Mouse (Mus musculus) hindbrain, embryonic 14.5 days (tissue): ENCODE measurements at regions not wholly inside any gene's neighbourhood (a gene's known extent, or its start where the extent isn't known, plus 50 kb on each side); places are given as distances from the start of the nearest gene placed in this dataset.
A peak's percentile ranks its signal among the peaks of the same experiment; 100 is the strongest.

Source experiments
- ATAC-seq: fragments of 200-750 bp; cut with Nextera tagmentation; 2 replicates; pipeline ENCODE4 v1.8.0; 2017; ENCODE audit warnings: moderate number of reproducible peaks, mild to moderate bottlenecking, moderate TSS enrichment, moderate library complexity; ENCODE audit not compliant: low FRiP score
- DNase-seq: peaks from one replicate; pipeline ENCODE4 v3.0.0-alpha.2; 2015; ENCODE audit warnings: low spot score
- H3K27ac ChIP-seq: fragments of 300-500 bp; sonication (generic); 2 replicates; pipeline ENCODE4 v1.5.1; 2014; ENCODE audit warnings: mild to moderate bottlenecking, moderate library complexity
- H3K27me3 ChIP-seq: fragments of 300-500 bp; sonication (generic); 2 replicates; pipeline ENCODE4 v1.6.1; 2014; ENCODE audit warnings: mild to moderate bottlenecking, low read length, mixed read lengths; ENCODE audit not compliant: control insufficient read depth, insufficient read depth
- H3K36me3 ChIP-seq: fragments of 300-500 bp; sonication (generic); replicated peaks from 2 replicates; pipeline ENCODE4 v1.6.1; 2014; ENCODE audit not compliant: control insufficient read depth, insufficient read depth
- H3K4me1 ChIP-seq: fragments of 300-500 bp; sonication (generic); replicated peaks from 2 replicates; pipeline ENCODE4 v1.6.1; 2014; ENCODE audit warnings: antibody characterized with exemption, low read length, mixed read lengths; ENCODE audit not compliant: control insufficient read depth, insufficient read depth
- H3K4me2 ChIP-seq: fragments of 300-500 bp; sonication (generic); replicated peaks from 2 replicates; pipeline ENCODE4 v1.6.1; 2014; ENCODE audit warnings: mild to moderate bottlenecking, moderate library complexity
- H3K4me3 ChIP-seq: fragments of 300-500 bp; sonication (generic); replicated peaks from 2 replicates; pipeline ENCODE4 v1.5.1; 2014; ENCODE audit warnings: mild to moderate bottlenecking, low read length
- H3K9ac ChIP-seq: fragments of 300-500 bp; sonication (generic); 2 replicates; pipeline ENCODE4 v1.6.1; 2014
- H3K9me3 ChIP-seq: fragments of 300-500 bp; sonication (generic); 2 replicates; pipeline ENCODE4 v1.6.1; 2016; ENCODE audit warnings: low read length; ENCODE audit not compliant: control insufficient read depth
- WGBS: fragments of 180-500 bp; shearing (Covaris S2); extraction: QIAGEN DNeasy Blood & Tissue Kit; methylation state at CpG from one replicate; pipeline ENCODE4 v1.1.7; 2014; 5-methylcytosine and 5-hydroxymethylcytosine counted together

GRCm38 (mm10) chr6:84320586-84320985, 273.1 kb downstream of the Cyp26b1 start:
- Histone ChIP-seq H3K4me1 (no peaks in the 10 kb centered on the region), H3K9me3 (no peaks in the 10 kb centered on the region), H3K27ac (no peak overlapping the region), H3K27me3 (no peaks in the 10 kb centered on the region), H3K4me3 (no peak overlapping the region), H3K4me2 (no peak overlapping the region), H3K9ac (no peak overlapping the region), H3K36me3 (no peaks in the 10 kb centered on the region)
- WGBS, result 80% methylated on average over 1 of the region's 1 CpGs
- DNase-seq, result no peak
- no peak for ATAC-seq

- H3K36me3 ChIP-seq, result no peaks in the 10 kb centered on the region
- H3K27me3 ChIP-seq, result no peaks in the 10 kb centered on the region
- peak; percentile 28 for DNase-seq
- no peak overlapping the region for H3K4me3 ChIP-seq
- H3K27ac ChIP-seq, result no peak overlapping the region
- 23% methylated on average over 4 of the region's 4 CpGs for WGBS
- H3K4me1 ChIP-seq, result no peaks in the 10 kb centered on the region
- H3K9ac ChIP-seq, result no peak overlapping the region
- H3K9me3 ChIP-seq, result no peaks in the 10 kb centered on the region
- no peak overlapping the region for H3K4me2 ChIP-seq
- no peak; the same call in 1 of the 2 replicates for ATAC-seq
Measured at GRCm38 (mm10) chr6:84318774-84319173, 274.9 kb downstream of the Cyp26b1 start.

GRCm38 (mm10) chr6:84317026-84317425, 276.7 kb downstream of the Cyp26b1 start:
- no peak overlapping the region for H3K4me2 ChIP-seq
- no peaks in the 10 kb centered on the region; the same call in 1 of the 2 replicates for H3K4me1 ChIP-seq
- no peaks in the 10 kb centered on the region for H3K27me3 ChIP-seq
- H3K9me3 ChIP-seq, result no peaks in the 10 kb centered on the region
- H3K4me3 ChIP-seq, result no peak overlapping the region
- 87% methylated on average over 1 of the region's 1 CpGs for WGBS
- H3K9ac ChIP-seq, result no peak overlapping the region
- H3K36me3 ChIP-seq, result no peaks in the 10 kb centered on the region
- no peak overlapping the region for H3K27ac ChIP-seq
- no peak for DNase-seq
- no peak for ATAC-seq

GRCm38 (mm10) chr6:84315175-84315912, 278.4 kb downstream of the Cyp26b1 start:
- Histone ChIP-seq H3K27me3 (no peaks in the 10 kb centered on the region), H3K9me3 (no peaks in the 10 kb centered on the region), H3K4me2 (no peak overlapping the region), H3K36me3 (no peaks in the 10 kb centered on the region), H3K4me3 (no peak overlapping the region), H3K27ac (no peak overlapping the region), H3K9ac (no peak overlapping the region), H3K4me1 (no peaks in the 10 kb centered on the region; the same call in 1 of the 2 replicates)
- DNase-seq (no peak), ATAC-seq (no peak)
- 81% methylated on average over 8 of the region's 8 CpGs for WGBS

- H3K27ac ChIP-seq, result no peak overlapping the region
- H3K9me3 ChIP-seq, result no peaks in the 10 kb centered on the region
- DNase-seq (no peak), ATAC-seq (no peak)
- no peaks in the 10 kb centered on the region for H3K36me3 ChIP-seq
- no peak overlapping the region for H3K4me3 ChIP-seq
- H3K27me3 ChIP-seq, result no peaks in the 10 kb centered on the region
- no peak overlapping the region for H3K9ac ChIP-seq
- H3K4me1 ChIP-seq, result no peaks in the 10 kb centered on the region; the same call in 1 of the 2 replicates
- H3K4me2 ChIP-seq, result no peak overlapping the region
- 10% methylated on average over 4 of the region's 4 CpGs for WGBS
Measured at GRCm38 (mm10) chr6:84313797-84314196, 279.9 kb downstream of the Cyp26b1 start.

- Histone ChIP-seq H3K4me3 (no peak overlapping the region), H3K36me3 (no peaks in the 10 kb centered on the region), H3K9ac (no peak overlapping the region), H3K4me2 (no peak overlapping the region), H3K4me1 (no peaks in the 10 kb centered on the region; the same call in 1 of the 2 replicates), H3K27me3 (no peaks in the 10 kb centered on the region), H3K27ac (no peak overlapping the region), H3K9me3 (no peaks in the 10 kb centered on the region)
- ATAC-seq (no peak), DNase-seq (no peak)
- WGBS, result 62% methylated on average over 9 of the region's 9 CpGs
Measured at GRCm38 (mm10) chr6:84310635-84311241, 283.0 kb downstream of the Cyp26b1 start.

GRCm38 (mm10) chr6:84307556-84307955, 286.2 kb downstream of the Cyp26b1 start:
- no peaks in the 10 kb centered on the region for H3K4me1 ChIP-seq
- DNase-seq, result no peak
- H3K9ac ChIP-seq, result no peak overlapping the region
- 81% methylated on average over 3 of the region's 3 CpGs for WGBS
- H3K27ac ChIP-seq, result no peak overlapping the region
- no peak overlapping the region for H3K4me3 ChIP-seq
- no peaks in the 10 kb centered on the region for H3K36me3 ChIP-seq
- H3K27me3 ChIP-seq, result no peaks in the 10 kb centered on the region
- H3K4me2 ChIP-seq, result no peak overlapping the region
- no peak for ATAC-seq
- no peaks in the 10 kb centered on the region for H3K9me3 ChIP-seq

DNA sequence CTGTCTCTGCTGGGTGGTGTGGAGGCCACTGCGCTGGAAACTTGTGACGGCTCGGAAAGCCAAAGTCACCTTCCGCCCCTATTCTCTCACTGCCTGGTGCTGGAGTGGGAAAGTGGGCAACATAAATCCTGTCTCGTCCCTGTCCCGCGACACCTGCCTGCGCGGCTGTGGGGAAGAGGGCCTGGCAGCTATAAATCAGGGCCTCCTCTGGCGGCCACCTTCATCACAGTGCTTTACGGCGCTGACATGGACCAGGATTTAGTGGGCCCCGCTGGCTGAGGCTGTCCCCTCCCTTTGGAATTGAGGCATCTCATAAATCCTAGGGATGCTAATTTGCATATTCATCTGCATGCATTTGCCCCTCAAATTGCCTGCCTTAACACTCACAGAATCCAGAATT, 287.1 kb downstream of the Cyp26b1 start:
- no peaks in the 10 kb centered on the region for H3K27me3 ChIP-seq
- 74% methylated on average over 13 of the region's 13 CpGs for WGBS
- ATAC-seq (no peak), DNase-seq (no peak)
- H3K9me3 ChIP-seq, result no peaks in the 10 kb centered on the region
- no peaks in the 10 kb centered on the region for H3K36me3 ChIP-seq
- H3K27ac ChIP-seq, result no peak overlapping the region
- no peak overlapping the region for H3K4me3 ChIP-seq
- H3K4me1 ChIP-seq, result no peaks in the 10 kb centered on the region
- no peak overlapping the region for H3K9ac ChIP-seq
- no peak overlapping the region for H3K4me2 ChIP-seq

- Histone ChIP-seq H3K9me3 (no peaks in the 10 kb centered on the region), H3K27ac (no peak overlapping the region), H3K36me3 (no peaks in the 10 kb centered on the region), H3K9ac (no peak overlapping the region), H3K4me1 (no peaks in the 10 kb centered on the region), H3K4me3 (no peak overlapping the region), H3K4me2 (no peak overlapping the region), H3K27me3 (no peaks in the 10 kb centered on the region)
- no peak for DNase-seq
- ATAC-seq, result no peak
- WGBS, result 85% methylated on average over 3 of the region's 3 CpGs
Measured at GRCm38 (mm10) chr6:84305093-84305492, 288.6 kb downstream of the Cyp26b1 start.
